Mouse (Mus musculus): ENCODE measurements at regions not wholly inside any gene's neighbourhood (a gene's known extent, or its start where the extent isn't known, plus 50 kb on each side); places are given as distances from the start of the nearest gene placed in this dataset.

DNA sequence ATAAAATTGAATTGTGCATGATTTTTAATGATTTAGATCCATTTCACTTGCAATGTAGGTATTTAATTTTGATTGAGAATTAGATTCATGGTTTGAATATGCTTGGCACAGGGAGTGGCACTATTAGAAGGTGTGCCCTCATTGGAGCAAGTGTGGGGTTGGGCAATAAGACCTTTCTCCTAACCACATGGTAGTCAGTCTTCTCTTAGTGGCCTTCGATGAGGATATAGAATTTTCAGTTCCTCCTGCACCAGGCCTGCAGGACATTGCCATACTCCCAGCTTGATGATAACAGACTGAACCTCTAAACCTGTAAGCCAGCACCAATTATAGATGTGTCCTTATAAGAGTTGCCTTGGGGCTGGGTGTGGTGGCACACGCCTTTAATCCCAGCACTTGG lies 642.9 kb downstream of the Robo2 start:
- Histone ChIP-seq H3K27me3 (ENCODE audit: insufficient read depth, low read length) (no peaks in the 10 kb centered on the region), H3K9ac (replicated peaks; ENCODE audit: low read length) (no peak overlapping the region), H3K4me3 (ENCODE audit: low read length) (no peak overlapping the region), H3K4me1 (ENCODE audit: insufficient read depth, low read length) (no peaks in the 10 kb centered on the region), H3K9me3 (ENCODE audit: low read length) (no peaks in the 10 kb centered on the region), H3K27ac (ENCODE audit: low read length) (no peak overlapping the region), H3K4me2 (replicated peaks; ENCODE audit: low read depth, low read length) (no peak overlapping the region), H3K36me3 (ENCODE audit: insufficient read depth, low read length) (no peaks in the 10 kb centered on the region)
- WGBS = 95% methylated on average over 2 of the region's 2 CpGs
- no peak for ATAC-seq (ENCODE audit: low FRiP score, low TSS enrichment)

DNA sequence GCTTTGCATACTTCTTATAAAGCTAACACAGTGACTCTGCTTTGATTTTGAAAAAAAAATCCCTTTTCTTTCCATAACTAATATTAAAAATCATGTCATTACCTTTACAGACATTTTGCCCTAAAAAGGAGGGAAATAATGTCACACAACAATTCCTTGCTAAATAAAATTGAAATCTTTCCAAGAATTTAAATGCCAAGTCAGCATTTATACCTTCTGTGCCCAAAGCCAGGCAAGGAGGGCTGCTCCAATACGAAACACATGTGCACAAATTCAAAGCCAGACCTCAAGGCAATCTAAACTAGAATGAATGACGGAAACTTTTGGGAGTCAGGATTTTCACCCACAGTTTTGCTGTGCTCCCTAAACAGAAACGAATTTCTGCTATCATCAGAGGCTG lies 646.4 kb downstream of the Robo2 start:
- Histone ChIP-seq H3K4me3 (ENCODE audit: low read length) (no peak overlapping the region), H3K9ac (replicated peaks; ENCODE audit: low read length) (no peak overlapping the region), H3K27ac (ENCODE audit: low read length) (no peak overlapping the region), H3K4me2 (replicated peaks; ENCODE audit: low read depth, low read length) (no peak overlapping the region), H3K36me3 (ENCODE audit: insufficient read depth, low read length) (no peaks in the 10 kb centered on the region), H3K4me1 (ENCODE audit: insufficient read depth, low read length) (no peaks in the 10 kb centered on the region), H3K9me3 (ENCODE audit: low read length) (no peaks in the 10 kb centered on the region), H3K27me3 (ENCODE audit: insufficient read depth, low read length) (no peaks in the 10 kb centered on the region)
- ATAC-seq (ENCODE audit: low FRiP score, low TSS enrichment) = no peak
- 82% methylated on average over 3 of the region's 3 CpGs for WGBS

DNA sequence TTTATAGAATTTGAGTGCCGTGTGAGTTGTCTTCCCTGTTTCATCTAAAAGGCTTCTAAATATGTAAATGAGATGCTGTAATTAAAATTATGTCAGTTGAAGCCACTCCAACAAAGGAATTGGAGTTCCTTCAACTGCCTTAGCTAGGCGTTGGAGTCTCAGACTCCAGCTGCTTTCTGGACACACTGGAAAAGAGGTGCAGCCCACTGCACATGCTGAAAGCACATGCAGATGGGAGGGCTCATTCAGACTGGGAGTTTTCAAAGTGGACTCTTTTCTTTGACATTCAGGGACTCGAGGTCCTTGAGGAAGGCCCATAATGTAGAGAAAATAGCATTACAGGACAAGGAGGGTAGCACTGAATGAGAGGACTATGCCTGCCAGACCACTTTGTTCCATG lies 650.7 kb downstream of the Robo2 start:
- no peak overlapping the region for H3K27ac ChIP-seq (ENCODE audit: low read length)
- 76% methylated on average over 3 of the region's 3 CpGs for WGBS
- no peaks in the 10 kb centered on the region for H3K4me1 ChIP-seq (ENCODE audit: insufficient read depth, low read length)
- H3K36me3 ChIP-seq (ENCODE audit: insufficient read depth, low read length) = no peaks in the 10 kb centered on the region
- no peak overlapping the region for H3K9ac ChIP-seq (replicated peaks; ENCODE audit: low read length)
- no peak for ATAC-seq (ENCODE audit: low FRiP score, low TSS enrichment)
- H3K27me3 ChIP-seq (ENCODE audit: insufficient read depth, low read length) = no peaks in the 10 kb centered on the region
- no peaks in the 10 kb centered on the region for H3K9me3 ChIP-seq (ENCODE audit: low read length)
- H3K4me2 ChIP-seq (replicated peaks; ENCODE audit: low read depth, low read length) = no peak overlapping the region
- no peak overlapping the region for H3K4me3 ChIP-seq (ENCODE audit: low read length)

DNA sequence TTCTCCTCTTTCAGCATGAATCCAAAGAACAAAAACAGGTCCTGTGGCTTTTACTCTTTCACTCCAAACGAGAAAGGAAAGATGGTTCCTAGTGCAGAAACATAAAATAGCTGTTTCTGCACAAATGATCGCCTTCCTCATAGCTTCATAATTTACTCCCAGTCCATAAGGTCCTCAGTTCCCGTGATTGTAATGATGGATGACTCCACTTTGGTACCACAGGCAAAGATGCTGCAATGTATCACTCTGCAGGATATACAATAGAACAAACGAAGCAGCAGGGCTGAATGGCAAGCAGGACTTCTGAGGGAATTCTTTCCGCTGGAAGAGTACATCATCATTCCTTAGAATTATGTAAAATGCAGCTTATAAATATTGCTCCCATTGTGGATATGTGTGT lies 652.8 kb downstream of the Robo2 start:
- Histone ChIP-seq H3K9me3 (ENCODE audit: low read length) (no peaks in the 10 kb centered on the region), H3K27me3 (ENCODE audit: insufficient read depth, low read length) (no peaks in the 10 kb centered on the region), H3K4me2 (replicated peaks; ENCODE audit: low read depth, low read length) (no peak overlapping the region), H3K9ac (replicated peaks; ENCODE audit: low read length) (no peak overlapping the region), H3K27ac (ENCODE audit: low read length) (no peak overlapping the region), H3K4me3 (ENCODE audit: low read length) (no peak overlapping the region), H3K4me1 (ENCODE audit: insufficient read depth, low read length) (0 out of 2 replicates have a peak, but pooled peaks cover 6% of the 10 kb centered on the region), H3K36me3 (ENCODE audit: insufficient read depth, low read length) (no peaks in the 10 kb centered on the region)
- 50% methylated on average over 5 of the region's 5 CpGs for WGBS
- ATAC-seq (ENCODE audit: low FRiP score, low TSS enrichment) = no peak

DNA sequence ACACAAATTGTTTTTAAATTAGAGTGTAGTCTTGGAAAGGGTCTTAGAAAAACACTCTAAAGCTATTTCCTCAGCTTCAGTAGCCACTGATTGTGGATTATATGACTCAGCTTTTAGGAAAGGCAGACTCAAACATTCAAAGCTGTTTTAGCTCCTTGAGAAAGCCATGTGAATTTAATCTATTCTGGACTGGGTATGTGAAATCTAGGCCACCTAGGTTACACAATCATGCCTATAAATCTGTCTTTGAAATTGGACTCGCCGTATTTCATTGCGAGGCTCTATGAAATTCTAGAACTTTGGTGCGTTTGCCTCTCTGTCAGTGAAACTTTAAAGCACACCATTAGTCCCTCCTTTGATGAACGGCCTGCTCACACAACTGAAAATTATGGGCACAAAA lies 657.3 kb downstream of the Robo2 start:
- 22% methylated on average over 5 of the region's 5 CpGs for WGBS
- H3K4me3 ChIP-seq (ENCODE audit: low read length) = no peak overlapping the region
- ATAC-seq (ENCODE audit: low FRiP score, low TSS enrichment) = 0 out of 2 replicates have a peak, but pooled peaks have one; percentile 6

DNA sequence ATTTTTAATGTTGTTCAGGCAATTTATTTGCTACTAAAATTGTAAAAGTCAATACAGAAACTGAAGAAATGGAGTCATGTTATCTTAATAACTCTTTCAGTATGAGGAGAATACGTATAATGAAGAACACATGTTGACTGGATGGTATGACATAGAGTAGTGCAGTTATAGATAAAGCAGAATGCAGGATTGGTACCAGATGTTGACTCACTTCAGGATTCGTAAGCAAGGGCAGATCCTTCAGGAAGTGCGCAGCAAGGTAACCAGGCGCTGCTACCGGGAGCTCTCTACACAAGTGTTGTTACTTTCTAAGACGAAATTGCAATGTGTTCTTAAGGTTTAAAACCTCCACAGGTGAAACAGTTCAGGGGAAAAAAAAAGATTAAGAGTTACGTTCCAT lies 683.3 kb downstream of the Robo2 start:
- H3K27ac ChIP-seq (ENCODE audit: low read length) = no peak overlapping the region
- H3K4me2 ChIP-seq (replicated peaks; ENCODE audit: low read depth, low read length) = no peak overlapping the region
- no peaks in the 10 kb centered on the region for H3K36me3 ChIP-seq (ENCODE audit: insufficient read depth, low read length)
- H3K9me3 ChIP-seq (ENCODE audit: low read length) = no peaks in the 10 kb centered on the region
- no peaks in the 10 kb centered on the region for H3K4me1 ChIP-seq (ENCODE audit: insufficient read depth, low read length)
- H3K4me3 ChIP-seq (ENCODE audit: low read length) = no peak overlapping the region
- no peaks in the 10 kb centered on the region for H3K27me3 ChIP-seq (ENCODE audit: insufficient read depth, low read length)
- ATAC-seq (ENCODE audit: low FRiP score, low TSS enrichment) = no peak
- H3K9ac ChIP-seq (replicated peaks; ENCODE audit: low read length) = no peak overlapping the region
- WGBS = 85% methylated on average over 7 of the region's 7 CpGs

More for the DNA sequence above, 657.3 kb downstream of the Robo2 start:
- Histone ChIP-seq H3K36me3 (ENCODE audit: insufficient read depth, low read length) (no peaks in the 10 kb centered on the region), H3K4me2 (replicated peaks; ENCODE audit: low read depth, low read length) (no peak overlapping the region), H3K9ac (replicated peaks; ENCODE audit: low read length) (no peak overlapping the region), H3K9me3 (ENCODE audit: low read length) (no peaks in the 10 kb centered on the region), H3K4me1 (ENCODE audit: insufficient read depth, low read length) (0 out of 2 replicates have a peak, but pooled peaks cover 6% of the 10 kb centered on the region), H3K27ac (ENCODE audit: low read length) (no peak overlapping the region), H3K27me3 (ENCODE audit: insufficient read depth, low read length) (no peaks in the 10 kb centered on the region)

DNA sequence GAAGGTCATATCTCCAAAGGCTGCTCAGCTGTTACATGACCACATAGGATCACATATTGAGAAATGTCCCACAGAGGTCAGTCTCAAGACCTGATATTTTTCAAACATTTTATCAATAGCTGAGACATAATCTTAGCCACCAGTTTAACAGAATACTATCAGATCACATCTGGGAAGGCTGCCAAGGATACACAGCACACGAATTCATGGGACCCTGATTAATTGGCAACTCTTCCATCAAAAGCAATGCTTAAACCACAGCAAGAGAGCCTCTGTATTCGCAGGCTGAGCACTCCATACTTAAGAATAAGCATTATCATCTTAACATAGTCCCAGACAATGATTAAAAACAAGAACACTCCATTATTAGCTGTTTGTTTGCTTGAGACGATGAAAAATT lies 691.9 kb downstream of the Robo2 start:
- H3K4me2 ChIP-seq (replicated peaks; ENCODE audit: low read depth, low read length) = no peak overlapping the region
- 69% methylated on average over 3 of the region's 3 CpGs for WGBS
- no peaks in the 10 kb centered on the region for H3K27me3 ChIP-seq (ENCODE audit: insufficient read depth, low read length)
- no peaks in the 10 kb centered on the region for H3K9me3 ChIP-seq (ENCODE audit: low read length)
- ATAC-seq (ENCODE audit: low FRiP score, low TSS enrichment) = no peak
- no peak overlapping the region for H3K4me3 ChIP-seq (ENCODE audit: low read length)
- H3K27ac ChIP-seq (ENCODE audit: low read length) = no peak overlapping the region
- no peak overlapping the region for H3K9ac ChIP-seq (replicated peaks; ENCODE audit: low read length)
- no peaks in the 10 kb centered on the region for H3K36me3 ChIP-seq (ENCODE audit: insufficient read depth, low read length)
- H3K4me1 ChIP-seq (ENCODE audit: insufficient read depth, low read length) = no peaks in the 10 kb centered on the region

DNA sequence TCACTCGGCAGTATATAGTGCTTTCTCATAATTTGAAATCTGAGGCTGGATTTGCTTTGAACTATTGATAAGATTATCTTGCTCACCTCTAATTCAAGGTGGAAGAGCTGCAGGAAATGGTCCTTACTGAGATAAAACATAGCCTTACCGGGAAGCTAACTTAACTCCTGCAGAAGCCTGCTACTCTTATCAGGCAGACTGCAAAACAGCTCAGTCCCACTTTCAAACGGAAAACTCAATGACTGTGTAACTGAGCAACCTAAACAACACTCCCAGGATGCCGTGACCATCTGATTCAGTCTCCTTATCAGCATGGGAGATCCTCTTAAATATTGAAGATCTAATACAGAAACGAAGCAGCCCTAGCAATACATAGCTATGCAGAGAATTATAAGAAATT lies 695.3 kb downstream of the Robo2 start:
- H3K9me3 ChIP-seq (ENCODE audit: low read length) = no peaks in the 10 kb centered on the region
- 57% methylated on average over 5 of the region's 5 CpGs for WGBS
- no peak overlapping the region for H3K4me3 ChIP-seq (ENCODE audit: low read length)
- H3K27ac ChIP-seq (ENCODE audit: low read length) = no peak overlapping the region
- H3K4me2 ChIP-seq (replicated peaks; ENCODE audit: low read depth, low read length) = no peak overlapping the region
- H3K27me3 ChIP-seq (ENCODE audit: insufficient read depth, low read length) = no peaks in the 10 kb centered on the region
- H3K4me1 ChIP-seq (ENCODE audit: insufficient read depth, low read length) = no peaks in the 10 kb centered on the region
- no peak for ATAC-seq (ENCODE audit: low FRiP score, low TSS enrichment)
- no peaks in the 10 kb centered on the region for H3K36me3 ChIP-seq (ENCODE audit: insufficient read depth, low read length)
- H3K9ac ChIP-seq (replicated peaks; ENCODE audit: low read length) = no peak overlapping the region

DNA sequence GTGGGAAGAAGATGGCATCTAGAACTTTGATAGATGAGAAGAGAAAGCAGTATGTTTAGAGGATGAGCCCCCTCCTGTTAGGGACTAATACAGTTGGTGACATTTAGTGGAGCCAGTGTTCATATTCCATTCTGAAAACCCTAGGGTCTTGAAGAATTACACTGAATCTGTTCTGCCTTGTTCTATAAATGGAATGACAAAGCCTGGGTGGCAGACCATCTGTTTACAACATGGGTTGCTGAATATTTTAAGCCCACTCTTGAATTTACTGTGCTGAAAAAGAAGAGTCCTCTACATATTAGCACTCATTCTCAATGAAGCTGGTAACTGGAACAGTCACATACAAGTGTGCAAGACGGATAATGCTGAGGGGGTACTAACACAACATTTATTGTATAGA lies 704.6 kb downstream of the Robo2 start:
- Histone ChIP-seq H3K27ac (ENCODE audit: low read length) (no peak overlapping the region), H3K4me1 (ENCODE audit: insufficient read depth, low read length) (no peaks in the 10 kb centered on the region), H3K9me3 (ENCODE audit: low read length) (no peaks in the 10 kb centered on the region), H3K9ac (replicated peaks; ENCODE audit: low read length) (no peak overlapping the region), H3K36me3 (ENCODE audit: insufficient read depth, low read length) (no peaks in the 10 kb centered on the region), H3K4me2 (replicated peaks; ENCODE audit: low read depth, low read length) (no peak overlapping the region), H3K27me3 (ENCODE audit: insufficient read depth, low read length) (no peaks in the 10 kb centered on the region), H3K4me3 (ENCODE audit: low read length) (no peak overlapping the region)
- ATAC-seq (ENCODE audit: low FRiP score, low TSS enrichment) = no peak
- WGBS = 91% methylated on average over 1 of the region's 1 CpGs

DNA sequence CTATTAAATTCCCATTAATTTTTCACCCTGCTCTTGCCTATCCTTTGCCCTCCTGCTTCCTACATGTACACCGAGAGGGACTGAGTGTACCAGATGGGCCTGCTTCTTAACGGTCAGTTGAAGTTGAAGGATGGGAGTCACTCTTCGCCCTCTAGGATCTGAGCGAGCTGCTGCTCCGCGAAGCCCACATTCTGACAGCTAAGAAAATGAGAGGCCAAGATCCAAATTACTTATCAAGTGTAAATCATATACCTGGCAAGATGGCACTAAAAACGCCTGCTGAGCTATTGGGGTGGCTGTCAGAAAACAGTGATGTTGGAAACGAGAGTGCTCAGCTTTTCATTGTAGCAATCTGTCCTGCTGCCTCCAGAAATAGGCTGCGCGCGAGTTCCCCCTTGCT lies 722.4 kb downstream of the Robo2 start:
- ATAC-seq (ENCODE audit: low FRiP score, low TSS enrichment) = no peak
- Histone ChIP-seq H3K9me3 (ENCODE audit: low read length) (no peaks in the 10 kb centered on the region), H3K27me3 (ENCODE audit: insufficient read depth, low read length) (no peaks in the 10 kb centered on the region), H3K4me2 (replicated peaks; ENCODE audit: low read depth, low read length) (no peak overlapping the region), H3K4me1 (ENCODE audit: insufficient read depth, low read length) (no peaks in the 10 kb centered on the region), H3K27ac (ENCODE audit: low read length) (no peak overlapping the region), H3K36me3 (ENCODE audit: insufficient read depth, low read length) (no peaks in the 10 kb centered on the region), H3K4me3 (ENCODE audit: low read length) (no peak overlapping the region), H3K9ac (replicated peaks; ENCODE audit: low read length) (no peak overlapping the region)
- 58% methylated on average over 11 of the region's 11 CpGs for WGBS

DNA sequence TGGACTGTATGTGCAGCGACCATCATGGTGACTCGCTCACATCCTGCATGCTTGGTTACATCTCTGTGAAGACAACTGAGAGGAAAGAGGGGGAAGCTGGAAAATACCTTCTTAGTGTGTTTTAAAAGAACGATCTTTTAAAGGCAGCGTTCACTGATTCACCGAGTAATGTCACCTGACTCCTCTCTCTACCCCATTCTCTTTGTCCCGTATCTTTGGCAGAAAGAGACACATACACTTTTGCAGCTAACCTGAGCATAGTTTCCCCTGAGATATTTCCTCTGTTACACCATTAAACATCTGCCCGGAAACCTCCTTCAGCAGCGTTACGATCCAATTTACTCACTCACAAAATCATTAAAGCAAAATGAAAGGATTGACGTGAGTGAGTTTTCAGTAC lies 731.8 kb downstream of the Robo2 start:
- H3K36me3 ChIP-seq (ENCODE audit: insufficient read depth, low read length) = no peaks in the 10 kb centered on the region
- ATAC-seq (ENCODE audit: low FRiP score, low TSS enrichment) = no peak; the same call in 1 of the 2 replicates
- H3K4me2 ChIP-seq (replicated peaks; ENCODE audit: low read depth, low read length) = no peak overlapping the region
- 56% methylated on average over 10 of the region's 10 CpGs for WGBS
- H3K9ac ChIP-seq (replicated peaks; ENCODE audit: low read length) = no peak overlapping the region
- H3K27ac ChIP-seq (ENCODE audit: low read length) = no peak overlapping the region
- H3K9me3 ChIP-seq (ENCODE audit: low read length) = no peaks in the 10 kb centered on the region
- no peaks in the 10 kb centered on the region for H3K27me3 ChIP-seq (ENCODE audit: insufficient read depth, low read length)
- no peaks in the 10 kb centered on the region for H3K4me1 ChIP-seq (ENCODE audit: insufficient read depth, low read length)
- H3K4me3 ChIP-seq (ENCODE audit: low read length) = no peak overlapping the region

All from kidney, embryonic 16.5 days (tissue).